In genomic region chr1:74927621-74928296, GRCm38 (mm10) we compare ENCODE assay signal across 22 mouse cellular contexts. TPM values are rescaled to one million over a fixed set of nuclear protein-coding genes. Genes with fewer than 3 reads are reported as not detected.
"Had no signal": no experiment of that assay in that cellular context is flagged by ENCODE, and none has a peak within 500 bp of the region (broad histone marks: within the 10 kb centered on the region; RNA-seq: fewer than 3 reads in every experiment).

No protein-coding gene starts in this region.

- H3K36me3 ChIP-seq: liver, embryonic 13.5 days; midbrain, embryonic 15.5 days; neural tube, embryonic 12.5 days; neural tube, embryonic 15.5 days had no signal

- DNase-seq: kidney, adult 9 months; left cerebral cortex, postnatal 4 days; liver, embryonic 13.5 days; lung, adult 2 months; lung, postnatal 14 days; lung, postnatal 4 days; right cerebral cortex, adult 18-20 months; right cerebral cortex, postnatal 14 days; right cerebral cortex, postnatal 4 days; thymus, adult 18-20 months; thymus, postnatal 36 days had no signal

- H3K4me2 ChIP-seq: liver, embryonic 13.5 days; midbrain, embryonic 15.5 days; neural tube, embryonic 12.5 days; neural tube, embryonic 15.5 days had no signal

- H3K4me3 ChIP-seq: liver, embryonic 13.5 days; midbrain, embryonic 15.5 days; neural tube, embryonic 12.5 days; neural tube, embryonic 15.5 days had no signal

- H3K9ac ChIP-seq: liver, embryonic 13.5 days; midbrain, embryonic 15.5 days; neural tube, embryonic 12.5 days; neural tube, embryonic 15.5 days had no signal

- H3K4me1 ChIP-seq: liver, embryonic 13.5 days; midbrain, embryonic 15.5 days; neural tube, embryonic 12.5 days; neural tube, embryonic 15.5 days had no signal

- H3K9me3 ChIP-seq: liver, embryonic 13.5 days; midbrain, embryonic 15.5 days; neural tube, embryonic 12.5 days; neural tube, embryonic 15.5 days had no signal

- H3K27ac ChIP-seq: kidney, postnatal 0 days; liver, embryonic 13.5 days; midbrain, embryonic 15.5 days; neural tube, embryonic 12.5 days; neural tube, embryonic 15.5 days; stomach, postnatal 0 days had no signal

- ATAC-seq: midbrain, embryonic 15.5 days had no signal

RNA-seq across cellular contexts. Expression of gene Cfap65, which starts 7.6 kb away (rescaled TPM):
- polyA plus RNA-seq: limb, embryonic 14.5 days; liver, adult 2 months; liver, embryonic 13.5 days; liver, embryonic 16.5 days; stomach, embryonic 14.5 days; stomach, postnatal 0 days; urinary bladder, adult 2 months had no signal

RNA-seq across cellular contexts. Expression of gene Cryba2, which starts 34.8 kb away (rescaled TPM):
- polyA plus RNA-seq: kidney, postnatal 0 days; limb, embryonic 14.5 days; liver, adult 2 months; liver, embryonic 13.5 days; liver, embryonic 16.5 days; lung, adult 2 months; lung, embryonic 16.5 days; neural tube, embryonic 12.5 days; urinary bladder, adult 2 months had no signal

RNA-seq across cellular contexts. Expression of gene Fev, which starts 42.5 kb away (rescaled TPM):
- polyA plus RNA-seq: liver, adult 2 months; liver, embryonic 16.5 days; lung, adult 2 months; lung, embryonic 16.5 days; neural tube, embryonic 12.5 days; stomach, embryonic 14.5 days; urinary bladder, adult 2 months had no signal
